Mouse (Mus musculus) heart, embryonic 11.5 days (tissue): Measurements from ENCODE around the gene Upp2. TPM values are rescaled to one million over a fixed set of nuclear protein-coding genes. Genes with fewer than 3 reads are reported as not detected.

Experiments used
- ATAC-seq: fragments of 200-750 bp; cut with Nextera tagmentation; replicated peaks from 2 replicates; pipeline ENCODE4 v1.8.0; 2017; ENCODE audit warnings: moderate library complexity; ENCODE audit not compliant: insufficient number of reproducible peaks, low FRiP score, low TSS enrichment
- H3K27ac ChIP-seq: fragments of 300-500 bp; sonication (generic); 2 replicates; pipeline ENCODE4 v1.5.1; 2014; ENCODE audit warnings: mild to moderate bottlenecking, low read depth, low read length
- H3K27me3 ChIP-seq: fragments of 300-500 bp; sonication (generic); 2 replicates; pipeline ENCODE4 v1.6.1; 2014; ENCODE audit warnings: mild to moderate bottlenecking, low read length, mixed read lengths; ENCODE audit not compliant: control insufficient read depth, insufficient read depth
- H3K36me3 ChIP-seq: fragments of 300-500 bp; sonication (generic); 2 replicates; pipeline ENCODE4 v1.6.1; 2014; ENCODE audit warnings: mild to moderate bottlenecking, low read length, moderate library complexity, mixed read lengths; ENCODE audit not compliant: control insufficient read depth, insufficient read depth
- H3K4me1 ChIP-seq: fragments of 300-500 bp; sonication (generic); 2 replicates; pipeline ENCODE4 v1.6.1; 2014; ENCODE audit warnings: low read length; ENCODE audit not compliant: control insufficient read depth, insufficient read depth
- H3K4me2 ChIP-seq: fragments of 300-500 bp; sonication (generic); 2 replicates; pipeline ENCODE4 v1.6.1; 2014; ENCODE audit warnings: mild to moderate bottlenecking, moderate library complexity
- H3K4me3 ChIP-seq: fragments of 300-500 bp; sonication (generic); 2 replicates; pipeline ENCODE4 v1.5.1; 2014; ENCODE audit warnings: low read depth, low read length
- H3K9ac ChIP-seq: fragments of 300-500 bp; sonication (generic); 2 replicates; pipeline ENCODE4 v1.6.1; 2014; ENCODE audit warnings: mild to moderate bottlenecking, low read depth, low read length, moderate library complexity
- H3K9me3 ChIP-seq: fragments of 300-500 bp; sonication (generic); replicated peaks from 2 replicates; pipeline ENCODE4 v1.6.1; 2016; ENCODE audit warnings: low read length; ENCODE audit not compliant: control insufficient read depth
- WGBS: fragments of 180-500 bp; shearing (Covaris S2); extraction: QIAGEN DNeasy Blood & Tissue Kit; methylation state at CpG from one replicate; pipeline ENCODE4 v1.1.7; 2014; ENCODE audit not compliant: insufficient replicate concordance; 5-methylcytosine and 5-hydroxymethylcytosine counted together
- polyA plus RNA-seq: library from polyadenylated mRNA; unstranded; fragments of >200 nt; fragmentation: Nextera tagmentation; extraction: Ambion mirVana; gene quantifications from 2 replicates; pipeline ENCODE4 v1.2.1, GENCODE M21; 2014

Upp2 gene
- polyA plus RNA-seq, 1 experiment from 2014 or later = 8.4 TPM

DNA sequence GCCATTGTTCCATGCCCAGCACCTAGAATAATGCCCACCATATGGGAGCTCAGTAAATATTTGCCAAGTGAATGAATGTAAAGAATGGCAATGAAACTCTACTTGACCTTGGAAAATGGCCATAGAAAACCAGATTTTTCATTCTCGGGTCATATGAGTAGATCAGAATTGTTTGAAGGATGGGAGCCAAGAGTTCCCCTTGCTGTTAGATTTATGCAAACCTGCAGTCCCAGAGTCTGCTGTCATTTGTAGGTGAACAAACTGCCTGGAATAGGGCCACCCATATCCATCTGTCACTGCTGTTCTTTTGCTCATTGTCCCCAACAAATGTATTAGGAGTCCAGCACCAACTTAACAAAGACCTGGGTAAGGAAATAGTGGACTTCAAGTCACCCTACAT, 216.4 kb downstream of the Upp2 start:
- Histone ChIP-seq H3K36me3 (no peaks in the 10 kb centered on the region), H3K4me2 (no peak overlapping the region), H3K4me1 (0 out of 2 replicates have a peak, but pooled peaks cover 2% of the 10 kb centered on the region), H3K9me3 (no peaks in the 10 kb centered on the region), H3K4me3 (no peak overlapping the region), H3K27ac (no peak overlapping the region), H3K27me3 (no peaks in the 10 kb centered on the region), H3K9ac (no peak overlapping the region)
- 84% methylated on average over 1 of the region's 1 CpGs for WGBS
- ATAC-seq = no peak

DNA sequence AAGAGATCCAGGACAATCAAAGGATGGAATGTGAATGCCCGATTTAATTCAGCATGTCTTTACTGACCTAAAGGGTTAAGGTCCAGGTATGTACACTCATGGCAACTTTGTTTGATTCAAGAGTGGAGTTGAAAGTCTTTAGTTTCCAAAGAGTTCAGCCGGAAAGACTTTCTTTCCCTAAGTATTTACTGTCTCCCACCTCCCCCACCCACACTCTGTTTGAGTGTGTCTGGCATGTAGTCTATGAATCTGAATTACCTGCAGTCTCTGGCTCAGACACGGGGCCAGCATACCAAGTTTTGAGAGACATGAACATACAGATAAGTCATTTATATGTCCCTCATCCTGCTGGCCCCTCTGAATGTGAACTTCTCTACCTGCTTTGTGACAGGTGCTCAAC, 219.1 kb downstream of the Upp2 start:
- H3K4me2 ChIP-seq = peak overlapping the region; percentile 16; the same call in 1 of the 2 replicates
- no peak for ATAC-seq
- 76% methylated on average over 3 of the region's 3 CpGs for WGBS
- no peak overlapping the region for H3K27ac ChIP-seq
- no peak overlapping the region for H3K9ac ChIP-seq
- no peaks in the 10 kb centered on the region for H3K36me3 ChIP-seq
- H3K4me1 ChIP-seq = 0 out of 2 replicates have a peak, but pooled peaks cover 2% of the 10 kb centered on the region
- no peaks in the 10 kb centered on the region for H3K27me3 ChIP-seq
- no peaks in the 10 kb centered on the region for H3K9me3 ChIP-seq
- H3K4me3 ChIP-seq = no peak overlapping the region

DNA sequence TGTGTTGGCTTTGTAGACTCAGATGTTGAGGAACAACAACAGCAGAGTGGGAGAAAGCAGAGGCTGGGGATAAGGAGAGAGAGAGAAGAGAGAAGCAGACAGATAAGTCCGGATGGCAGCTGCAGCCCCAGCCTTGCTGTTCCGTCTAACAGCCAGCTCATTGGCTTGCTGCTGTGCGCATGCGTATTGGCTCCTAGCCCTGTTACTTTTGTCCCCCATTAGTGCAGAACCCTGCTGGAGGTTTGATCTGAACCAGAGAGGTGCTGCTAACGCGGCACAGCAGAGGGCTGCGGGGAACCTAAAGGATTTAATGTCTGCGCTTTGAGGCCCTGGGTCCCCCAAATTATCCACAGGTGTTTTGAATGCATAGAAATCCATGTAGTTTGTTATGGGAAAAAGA, 219.6 kb downstream of the Upp2 start:
- Histone ChIP-seq H3K4me2 (peak overlapping the region; percentile 16; the same call in 1 of the 2 replicates), H3K27me3 (no peaks in the 10 kb centered on the region), H3K9me3 (no peaks in the 10 kb centered on the region), H3K36me3 (no peaks in the 10 kb centered on the region), H3K27ac (no peak overlapping the region), H3K4me3 (no peak overlapping the region), H3K9ac (no peak overlapping the region), H3K4me1 (0 out of 2 replicates have a peak, but pooled peaks cover 2% of the 10 kb centered on the region)
- ATAC-seq = no peak
- WGBS = 55% methylated on average over 8 of the region's 8 CpGs

DNA sequence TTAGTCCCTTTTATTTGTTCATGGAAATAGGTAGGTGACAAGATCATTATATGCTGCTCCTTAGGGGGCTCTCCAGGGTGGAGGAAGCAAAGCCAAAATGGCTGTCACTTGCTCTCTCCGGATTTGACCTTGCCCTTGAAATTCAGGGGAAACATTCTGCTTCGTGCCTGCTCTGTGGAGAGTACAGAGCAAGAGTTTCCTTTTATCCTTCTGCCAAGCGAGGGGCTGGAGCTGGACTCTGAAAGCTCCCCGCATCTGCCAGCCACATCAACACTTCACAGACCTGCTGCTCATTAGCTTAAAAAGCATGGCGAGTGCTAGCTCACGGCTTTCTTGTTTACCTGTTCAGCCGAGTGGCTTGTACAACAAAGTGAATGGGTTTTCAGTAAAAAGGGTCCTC, 220.3 kb downstream of the Upp2 start:
- 40% methylated on average over 7 of the region's 7 CpGs for WGBS
- no peak for ATAC-seq
- peaks cover 4% of the 10 kb centered on the region for H3K4me1 ChIP-seq

DNA sequence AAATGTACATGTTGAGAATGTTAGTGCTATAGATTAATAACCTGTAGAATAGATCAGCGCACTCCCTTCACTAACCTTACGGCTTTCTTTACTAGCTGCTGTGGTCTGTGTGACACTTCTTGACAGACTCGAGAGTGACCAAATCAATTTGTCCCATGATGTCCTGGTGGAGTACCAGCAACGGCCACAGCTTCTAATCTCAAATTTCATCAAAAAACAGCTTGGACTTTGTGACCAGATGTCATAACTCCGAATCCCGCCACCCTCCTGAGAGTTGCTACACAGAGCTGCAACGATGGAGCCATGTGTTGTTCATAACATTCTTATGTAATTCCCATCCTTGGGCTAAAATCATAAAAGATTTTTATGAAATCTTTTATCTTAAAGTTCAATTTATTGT, 222.8 kb downstream of the Upp2 start:
- H3K27me3 ChIP-seq = no peaks in the 10 kb centered on the region
- H3K4me2 ChIP-seq = no peak overlapping the region
- no peak overlapping the region for H3K4me3 ChIP-seq
- H3K36me3 ChIP-seq = no peaks in the 10 kb centered on the region
- no peaks in the 10 kb centered on the region for H3K9me3 ChIP-seq
- peaks cover 5% of the 10 kb centered on the region for H3K4me1 ChIP-seq
- no peak overlapping the region for H3K27ac ChIP-seq
- WGBS = 83% methylated on average over 7 of the region's 7 CpGs
- H3K9ac ChIP-seq = no peak overlapping the region
- no peak for ATAC-seq

More for the DNA sequence above, 220.3 kb downstream of the Upp2 start:
- Histone ChIP-seq H3K9ac (no peak overlapping the region), H3K9me3 (no peaks in the 10 kb centered on the region), H3K27ac (no peak overlapping the region), H3K4me3 (no peak overlapping the region), H3K4me2 (no peak overlapping the region), H3K27me3 (no peaks in the 10 kb centered on the region), H3K36me3 (no peaks in the 10 kb centered on the region)

DNA sequence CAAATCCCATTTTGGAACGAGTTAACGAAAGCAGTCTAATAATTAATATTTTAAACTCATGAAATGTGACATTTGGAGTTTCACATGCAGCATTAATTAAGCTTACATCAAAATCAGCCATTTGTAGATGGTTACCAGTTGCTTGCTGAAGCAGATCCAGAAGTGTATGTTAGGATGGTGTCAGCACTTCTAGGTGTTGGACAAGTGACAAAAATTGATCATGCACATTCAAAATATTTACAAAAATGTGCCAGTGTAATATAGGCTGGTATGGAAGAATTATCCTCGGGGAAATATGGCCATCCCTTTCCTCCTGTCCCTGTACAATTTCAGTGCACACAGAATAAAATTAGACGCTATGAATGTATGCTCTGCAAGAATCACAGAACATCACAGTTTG, 223.3 kb downstream of the Upp2 start:
- no peak overlapping the region for H3K9ac ChIP-seq
- no peak overlapping the region for H3K27ac ChIP-seq
- H3K4me2 ChIP-seq = no peak overlapping the region
- H3K4me1 ChIP-seq = peaks cover 5% of the 10 kb centered on the region
- H3K9me3 ChIP-seq = no peaks in the 10 kb centered on the region
- no peak overlapping the region for H3K4me3 ChIP-seq
- H3K27me3 ChIP-seq = no peaks in the 10 kb centered on the region
- no peak for ATAC-seq
- WGBS = 87% methylated on average over 4 of the region's 4 CpGs
- H3K36me3 ChIP-seq = no peaks in the 10 kb centered on the region

DNA sequence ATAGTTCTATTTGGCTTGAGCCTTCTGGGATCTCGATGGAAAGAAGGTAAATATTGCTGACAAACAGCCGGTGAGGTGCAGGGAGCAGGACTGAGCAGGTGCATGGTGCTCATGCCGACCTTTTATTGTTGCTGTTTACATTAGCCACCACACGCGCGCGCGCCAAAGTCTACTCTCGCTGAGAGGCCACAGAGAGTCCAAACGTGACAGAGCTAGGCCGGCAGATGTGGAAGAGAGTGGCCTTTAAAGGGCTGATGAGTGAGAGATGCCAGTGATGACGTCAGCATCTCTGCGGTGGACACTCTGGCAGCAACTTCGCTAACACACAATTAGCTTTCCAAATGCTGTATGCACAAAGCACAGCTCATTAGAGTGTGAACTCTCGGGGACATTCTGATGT, 227.4 kb downstream of the Upp2 start:
- no peaks in the 10 kb centered on the region for H3K27me3 ChIP-seq
- H3K4me3 ChIP-seq = no peak overlapping the region
- no peak overlapping the region for H3K9ac ChIP-seq
- H3K4me2 ChIP-seq = no peak overlapping the region
- 70% methylated on average over 15 of the region's 15 CpGs for WGBS
- peaks cover 3% of the 10 kb centered on the region for H3K4me1 ChIP-seq
- no peaks in the 10 kb centered on the region for H3K9me3 ChIP-seq
- no peak overlapping the region for H3K27ac ChIP-seq
- no peak for ATAC-seq
- no peaks in the 10 kb centered on the region for H3K36me3 ChIP-seq

DNA sequence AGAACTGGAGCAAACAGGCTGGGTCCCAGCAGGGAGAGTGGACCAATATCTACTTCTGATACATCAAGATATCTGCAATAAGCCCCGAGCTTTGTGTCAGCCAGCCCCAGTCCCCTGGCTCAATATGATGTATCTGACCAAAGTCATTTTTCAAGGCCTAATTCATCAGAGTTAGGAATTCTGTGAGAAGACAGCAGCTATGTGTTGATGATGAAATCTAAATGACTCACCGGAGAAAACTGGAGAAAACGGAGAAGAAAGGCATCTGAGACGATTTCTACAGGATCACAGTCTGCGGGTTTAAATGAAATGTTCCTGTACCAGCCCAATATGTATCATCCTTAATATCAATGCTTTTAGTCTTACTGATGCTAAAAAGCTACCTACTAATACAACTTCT, 228.3 kb downstream of the Upp2 start:
- H3K4me3 ChIP-seq = no peak overlapping the region
- WGBS = 84% methylated on average over 5 of the region's 5 CpGs
- ATAC-seq = no peak
- H3K27ac ChIP-seq = no peak overlapping the region
- H3K9ac ChIP-seq = no peak overlapping the region
- H3K4me1 ChIP-seq = peaks cover 3% of the 10 kb centered on the region
- no peak overlapping the region for H3K4me2 ChIP-seq
- no peaks in the 10 kb centered on the region for H3K27me3 ChIP-seq
- H3K36me3 ChIP-seq = no peaks in the 10 kb centered on the region
- H3K9me3 ChIP-seq = no peaks in the 10 kb centered on the region

DNA sequence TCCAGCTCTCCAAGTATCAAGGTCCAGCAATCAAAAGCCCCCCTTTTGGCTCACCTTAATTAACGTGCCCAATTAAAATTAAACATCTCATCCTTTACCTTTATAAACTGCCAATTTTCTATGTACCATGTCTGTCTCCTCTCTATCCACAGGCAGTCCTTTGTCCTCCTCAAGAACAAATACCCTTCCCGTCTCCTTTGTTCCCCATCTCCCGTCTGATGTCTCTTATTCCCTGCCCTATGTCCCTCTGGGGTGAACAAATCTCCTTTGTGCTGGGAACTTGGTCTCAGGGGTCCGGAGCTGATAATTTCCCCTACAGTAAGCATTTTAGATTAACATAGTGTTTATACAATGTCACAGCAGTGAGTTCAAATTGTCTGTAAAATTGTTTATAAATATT, 230.4 kb downstream of the Upp2 start:
- Histone ChIP-seq H3K9me3 (no peaks in the 10 kb centered on the region), H3K27me3 (no peaks in the 10 kb centered on the region), H3K4me3 (no peak overlapping the region), H3K27ac (no peak overlapping the region), H3K9ac (no peak overlapping the region), H3K36me3 (no peaks in the 10 kb centered on the region), H3K4me2 (no peak overlapping the region), H3K4me1 (no peaks in the 10 kb centered on the region)
- ATAC-seq = no peak
- WGBS = 78% methylated on average over 4 of the region's 4 CpGs
